Mouse (Mus musculus): ENCODE data around the gene Sh3bp2. TPM values are rescaled to one million over a fixed set of nuclear protein-coding genes. Genes with fewer than 3 reads are reported as not detected.

Sh3bp2 gene
- polyA plus RNA-seq (2015; fragmentation: Nextera tagmentation; extraction: Ambion mirVana): 25.4 and 25.9 TPM in 2 replicates

GRCm38 (mm10) chr5:34525663-34526476 lies at the start of gene Sh3bp2:
Gene Sh3bp2 (plus strand): TSS chr5:34525838.
- Histone ChIP-seq H3K36me3 (replicated peaks) (no peaks in the 10 kb centered on the region), H3K4me3 (peak within 1 kb of the TSS; percentile 41), H3K9me3 (no peaks in the 10 kb centered on the region), H3K27me3 (replicated peaks) (no peaks in the 10 kb centered on the region; the same call in 1 of the 2 replicates), H3K4me1 (peaks cover 6% of the 10 kb centered on the region), H3K27ac (no peak within 1 kb of the TSS), H3K4me2 (peak within 1 kb of the TSS; percentile 89), H3K9ac (peak within 1 kb of the TSS; percentile 44)
- peak; percentile 90 for ATAC-seq (replicated peaks)
- WGBS: 3% methylated on average over 38 of the region's 38 CpGs

DNA sequence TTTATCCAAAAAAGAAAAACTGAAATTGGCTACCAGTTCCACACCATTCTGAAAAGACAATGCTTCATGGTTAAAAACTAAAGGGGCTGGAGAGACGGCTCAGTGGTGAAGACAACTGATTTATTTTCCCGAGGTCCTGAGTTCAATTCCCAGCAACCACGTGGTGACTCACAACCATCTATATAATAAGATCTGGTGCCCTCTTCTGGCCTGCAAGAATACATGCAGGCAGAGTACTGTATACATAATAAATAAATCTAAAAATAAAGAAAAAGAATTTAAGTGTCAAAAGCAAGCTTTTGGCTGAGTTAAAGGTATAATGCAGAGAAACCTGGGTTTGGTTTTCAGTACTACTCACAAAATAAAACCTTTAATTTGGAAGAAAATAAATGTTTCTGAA lies 44.7 kb upstream of the Sh3bp2 start:
- H3K4me2 ChIP-seq: no peak overlapping the region
- no peaks in the 10 kb centered on the region for H3K27me3 ChIP-seq (replicated peaks)
- no peak overlapping the region for H3K9ac ChIP-seq
- H3K27ac ChIP-seq: no peak overlapping the region
- peaks cover 54% of the 10 kb centered on the region for H3K36me3 ChIP-seq (replicated peaks)
- H3K4me3 ChIP-seq: no peak overlapping the region
- H3K9me3 ChIP-seq: no peaks in the 10 kb centered on the region
- WGBS: 86% methylated on average over 3 of the region's 3 CpGs
- ATAC-seq (replicated peaks): no peak
- no peaks in the 10 kb centered on the region for H3K4me1 ChIP-seq

- ATAC-seq (replicated peaks): no peak
- Histone ChIP-seq H3K9ac (no peak overlapping the region), H3K4me1 (no peaks in the 10 kb centered on the region)
Measured at GRCm38 (mm10) chr5:34485731-34486130, 39.9 kb upstream of the Sh3bp2 start.

GRCm38 (mm10) chr5:34487320-34488090 lies 38.1 kb upstream of the Sh3bp2 start:
- 85% methylated on average over 6 of the region's 6 CpGs for WGBS
- Histone ChIP-seq H3K27ac (no peak overlapping the region), H3K36me3 (replicated peaks) (peaks cover 14% of the 10 kb centered on the region), H3K4me1 (no peaks in the 10 kb centered on the region), H3K9ac (no peak overlapping the region), H3K27me3 (replicated peaks) (no peaks in the 10 kb centered on the region), H3K4me3 (no peak overlapping the region), H3K9me3 (no peaks in the 10 kb centered on the region), H3K4me2 (no peak overlapping the region)
- ATAC-seq (replicated peaks): no peak

More at GRCm38 (mm10) chr5:34485731-34486130, 39.9 kb upstream of the Sh3bp2 start:
- Histone ChIP-seq H3K27ac (no peak overlapping the region), H3K36me3 (replicated peaks) (peaks cover 27% of the 10 kb centered on the region), H3K9me3 (no peaks in the 10 kb centered on the region), H3K27me3 (replicated peaks) (no peaks in the 10 kb centered on the region), H3K4me2 (no peak overlapping the region), H3K4me3 (no peak overlapping the region)
- 96% methylated on average over 15 of the region's 15 CpGs for WGBS

DNA sequence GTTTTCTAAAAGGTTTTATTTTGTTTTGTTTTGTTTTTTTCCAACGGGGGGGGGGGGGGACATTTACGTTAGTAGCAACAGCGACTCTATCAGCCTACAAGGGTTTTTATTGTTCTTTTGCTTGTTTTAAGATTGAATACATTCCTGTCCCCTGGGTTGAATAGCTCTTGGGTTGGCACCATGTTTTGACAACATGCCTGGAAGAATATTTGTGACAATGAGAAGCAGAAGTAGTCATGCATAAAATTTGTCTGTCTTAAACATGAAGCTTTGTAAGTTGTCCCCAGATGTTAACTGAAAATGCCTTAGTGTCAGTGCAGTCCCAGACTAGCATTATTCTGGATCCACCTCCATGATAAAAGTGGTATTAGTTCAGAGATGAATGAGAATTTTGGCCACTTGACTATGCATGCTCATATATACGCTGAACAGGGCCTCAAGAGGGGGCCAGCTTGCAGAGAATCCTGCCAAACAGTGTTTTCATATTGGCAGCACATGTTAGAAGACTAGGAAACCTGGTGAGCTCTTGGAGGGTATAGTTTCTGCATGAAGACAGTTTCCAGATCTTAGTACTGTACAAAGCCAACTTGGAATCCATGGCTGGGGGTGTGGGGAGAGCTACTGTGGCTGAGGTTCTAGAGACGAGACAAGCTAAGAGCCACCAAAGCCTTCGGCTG lies 36.8 kb upstream of the Sh3bp2 start:
- Histone ChIP-seq H3K27ac (no peak overlapping the region), H3K4me2 (no peak overlapping the region), H3K9me3 (no peaks in the 10 kb centered on the region), H3K36me3 (replicated peaks) (peaks cover 12% of the 10 kb centered on the region), H3K9ac (no peak overlapping the region), H3K27me3 (replicated peaks) (no peaks in the 10 kb centered on the region), H3K4me3 (no peak overlapping the region), H3K4me1 (no peaks in the 10 kb centered on the region)
- no peak for ATAC-seq (replicated peaks)
- WGBS: 83% methylated on average over 6 of the region's 6 CpGs

DNA sequence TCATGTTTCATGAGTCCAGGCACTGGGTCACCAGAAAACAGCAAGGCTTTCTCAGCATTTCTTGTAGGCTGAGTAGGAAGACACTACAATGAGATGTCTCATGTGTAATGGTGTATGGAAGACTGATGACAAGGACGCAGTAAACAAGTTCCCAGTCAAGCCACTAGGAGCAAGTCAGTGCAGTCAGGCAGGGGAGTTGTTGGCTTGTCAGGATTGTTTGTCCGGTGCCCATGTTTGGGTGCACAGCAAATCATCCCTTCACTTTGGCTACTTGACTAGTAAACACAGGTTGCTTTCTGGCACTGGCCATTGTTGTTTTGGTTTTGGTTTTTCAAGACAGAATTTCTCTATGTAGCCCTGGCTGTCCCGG lies 36.2 kb upstream of the Sh3bp2 start:
- no peak for ATAC-seq (replicated peaks)
- H3K27me3 ChIP-seq (replicated peaks): no peaks in the 10 kb centered on the region
- no peak overlapping the region for H3K27ac ChIP-seq
- no peak overlapping the region for H3K4me2 ChIP-seq
- peaks cover 12% of the 10 kb centered on the region for H3K36me3 ChIP-seq (replicated peaks)
- H3K9me3 ChIP-seq: no peaks in the 10 kb centered on the region
- H3K4me1 ChIP-seq: no peaks in the 10 kb centered on the region
- H3K4me3 ChIP-seq: no peak overlapping the region
- no peak overlapping the region for H3K9ac ChIP-seq
- WGBS: 88% methylated on average over 3 of the region's 3 CpGs

- Histone ChIP-seq H3K27me3 (replicated peaks) (no peaks in the 10 kb centered on the region), H3K4me2 (no peak overlapping the region), H3K4me1 (no peaks in the 10 kb centered on the region), H3K9ac (no peak overlapping the region), H3K27ac (no peak overlapping the region), H3K9me3 (no peaks in the 10 kb centered on the region), H3K36me3 (replicated peaks) (no peaks in the 10 kb centered on the region), H3K4me3 (no peak overlapping the region)
- 80% methylated on average over 6 of the region's 6 CpGs for WGBS
- no peak for ATAC-seq (replicated peaks)
Measured at GRCm38 (mm10) chr5:34496745-34497144, 28.9 kb upstream of the Sh3bp2 start.

GRCm38 (mm10) chr5:34500886-34501285 lies 24.8 kb upstream of the Sh3bp2 start:
- no peaks in the 10 kb centered on the region for H3K9me3 ChIP-seq
- 81% methylated on average over 5 of the region's 5 CpGs for WGBS
- no peak overlapping the region for H3K4me3 ChIP-seq
- H3K27ac ChIP-seq: no peak overlapping the region
- H3K27me3 ChIP-seq (replicated peaks): no peaks in the 10 kb centered on the region
- H3K4me1 ChIP-seq: no peaks in the 10 kb centered on the region
- no peak overlapping the region for H3K4me2 ChIP-seq
- no peaks in the 10 kb centered on the region for H3K36me3 ChIP-seq (replicated peaks)
- no peak for ATAC-seq (replicated peaks)
- H3K9ac ChIP-seq: no peak overlapping the region

GRCm38 (mm10) chr5:34501588-34501987 lies 24.1 kb upstream of the Sh3bp2 start:
- Histone ChIP-seq H3K27ac (no peak overlapping the region), H3K9me3 (no peaks in the 10 kb centered on the region), H3K27me3 (replicated peaks) (no peaks in the 10 kb centered on the region), H3K4me3 (no peak overlapping the region), H3K36me3 (replicated peaks) (no peaks in the 10 kb centered on the region), H3K4me2 (no peak overlapping the region), H3K4me1 (no peaks in the 10 kb centered on the region), H3K9ac (no peak overlapping the region)
- ATAC-seq (replicated peaks): no peak
- WGBS: 92% methylated on average over 3 of the region's 3 CpGs

DNA sequence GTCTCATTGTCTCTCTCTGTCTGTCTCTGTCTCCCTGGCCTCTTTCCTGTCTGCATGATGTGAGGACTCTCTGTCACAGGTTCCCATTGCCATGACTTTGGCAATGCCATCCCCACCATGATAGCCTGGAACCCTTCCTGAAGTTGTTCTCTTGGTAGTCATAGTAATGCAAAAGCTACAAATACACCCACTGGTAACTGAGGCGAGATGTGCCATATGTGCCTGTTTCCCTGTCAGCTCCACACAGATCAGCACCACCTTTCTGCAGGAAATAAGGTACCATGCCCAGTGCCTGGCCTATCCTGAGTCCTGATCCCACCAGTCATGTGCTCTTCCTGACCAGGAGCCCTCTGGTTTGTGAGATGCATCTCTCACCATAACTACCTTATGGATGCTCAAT lies 23.2 kb upstream of the Sh3bp2 start:
- 94% methylated on average over 1 of the region's 1 CpGs for WGBS
- no peaks in the 10 kb centered on the region for H3K36me3 ChIP-seq (replicated peaks)
- H3K27me3 ChIP-seq (replicated peaks): no peaks in the 10 kb centered on the region
- H3K9me3 ChIP-seq: no peaks in the 10 kb centered on the region
- H3K9ac ChIP-seq: no peak overlapping the region
- H3K27ac ChIP-seq: no peak overlapping the region
- H3K4me1 ChIP-seq: no peaks in the 10 kb centered on the region
- H3K4me3 ChIP-seq: no peak overlapping the region
- ATAC-seq (replicated peaks): no peak
- no peak overlapping the region for H3K4me2 ChIP-seq

DNA sequence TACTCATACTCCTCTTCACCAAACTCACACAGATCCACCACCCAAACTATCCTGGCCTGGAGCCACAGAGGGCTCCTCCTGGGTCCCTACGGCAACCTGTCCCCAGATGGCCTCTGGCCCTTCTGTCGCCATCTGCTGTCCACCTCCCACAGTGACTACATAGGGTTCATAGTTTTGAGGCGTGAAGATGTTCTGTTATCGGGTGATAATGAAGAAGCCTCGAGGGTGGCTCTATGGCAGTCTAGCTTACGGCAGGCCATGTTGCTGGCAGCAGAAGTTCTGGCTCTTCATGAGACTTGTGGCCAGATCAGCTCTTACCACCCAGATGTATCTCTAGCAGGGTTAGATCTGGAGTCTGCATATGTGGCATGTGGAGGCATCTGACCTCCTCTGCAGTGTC lies 22.8 kb upstream of the Sh3bp2 start:
- H3K27me3 ChIP-seq (replicated peaks): no peaks in the 10 kb centered on the region
- 82% methylated on average over 6 of the region's 6 CpGs for WGBS
- no peak for ATAC-seq (replicated peaks)
- H3K4me3 ChIP-seq: no peak overlapping the region
- no peak overlapping the region for H3K27ac ChIP-seq
- no peak overlapping the region for H3K9ac ChIP-seq
- H3K4me2 ChIP-seq: no peak overlapping the region
- no peaks in the 10 kb centered on the region for H3K9me3 ChIP-seq
- H3K4me1 ChIP-seq: no peaks in the 10 kb centered on the region
- no peaks in the 10 kb centered on the region for H3K36me3 ChIP-seq (replicated peaks)

- no peak overlapping the region for H3K9ac ChIP-seq
- H3K4me2 ChIP-seq: no peak overlapping the region
- no peak overlapping the region for H3K27ac ChIP-seq
- WGBS: 85% methylated on average over 3 of the region's 3 CpGs
- no peak for ATAC-seq (replicated peaks)
- H3K27me3 ChIP-seq (replicated peaks): 0 out of 2 replicates have a peak, but pooled peaks cover 6% of the 10 kb centered on the region
- H3K4me1 ChIP-seq: peaks cover 9% of the 10 kb centered on the region; the same call in 1 of the 2 replicates
- H3K9me3 ChIP-seq: no peaks in the 10 kb centered on the region
- H3K4me3 ChIP-seq: no peak overlapping the region
- no peaks in the 10 kb centered on the region for H3K36me3 ChIP-seq (replicated peaks)
Measured at GRCm38 (mm10) chr5:34512486-34512885, 13.2 kb upstream of the Sh3bp2 start.
